Mouse (Mus musculus) spleen, postnatal 14 days (tissue): ENCODE data around the gene Trpt1.

Experiments used
- DNase-seq, 2 experiments: peaks; one replicate each; pipeline ENCODE4 v3.0.0; 2021 to 2022; ENCODE audit warnings: low spot score in 2 of 2

Trpt1 gene

DNA sequence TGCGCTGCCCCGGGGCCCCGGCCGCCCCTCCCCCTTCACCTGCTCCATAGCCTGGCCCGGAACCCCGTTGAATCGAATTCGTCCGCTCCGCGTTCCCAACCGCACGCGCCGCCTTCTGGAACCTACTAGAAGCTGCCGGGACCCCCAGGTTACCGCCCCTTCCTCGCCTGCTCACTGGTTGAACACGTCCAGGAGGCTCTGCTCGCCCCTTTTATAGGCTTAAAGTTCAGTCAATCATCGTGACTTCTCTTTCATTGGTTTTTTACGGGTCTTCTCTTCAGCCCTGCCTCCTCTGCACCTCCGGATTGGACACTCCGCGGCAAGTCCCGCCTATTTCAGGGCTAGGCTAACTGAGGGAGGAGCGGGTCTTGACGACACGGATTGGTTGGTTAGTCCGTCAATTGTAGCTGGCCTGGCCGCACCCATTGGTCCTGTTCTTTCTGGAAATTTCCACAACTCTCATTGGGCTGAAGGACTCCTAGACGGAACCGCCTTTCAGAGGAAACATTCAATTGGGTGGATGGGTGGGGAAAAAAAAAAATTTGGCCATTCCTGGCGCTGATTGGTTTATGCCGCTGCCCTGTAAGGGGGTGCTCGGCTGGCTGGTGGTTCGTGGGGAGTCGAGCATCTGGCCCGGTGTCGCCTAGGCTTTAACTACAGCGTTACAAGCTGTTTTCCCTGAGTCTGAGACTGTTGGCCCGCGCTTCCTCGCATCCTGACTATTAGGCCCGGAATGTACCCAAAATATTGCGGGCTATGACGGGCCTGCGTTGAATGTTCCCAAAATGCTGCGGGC, 44.1 kb downstream of the Trpt1 start, which contains the start of gene Stip1:
Gene Stip1, minus strand, starts transcription at position 127 of the 796 bp plus-strand sequence.
- DNase-seq, result peak; percentile 96 to 97

DNA sequence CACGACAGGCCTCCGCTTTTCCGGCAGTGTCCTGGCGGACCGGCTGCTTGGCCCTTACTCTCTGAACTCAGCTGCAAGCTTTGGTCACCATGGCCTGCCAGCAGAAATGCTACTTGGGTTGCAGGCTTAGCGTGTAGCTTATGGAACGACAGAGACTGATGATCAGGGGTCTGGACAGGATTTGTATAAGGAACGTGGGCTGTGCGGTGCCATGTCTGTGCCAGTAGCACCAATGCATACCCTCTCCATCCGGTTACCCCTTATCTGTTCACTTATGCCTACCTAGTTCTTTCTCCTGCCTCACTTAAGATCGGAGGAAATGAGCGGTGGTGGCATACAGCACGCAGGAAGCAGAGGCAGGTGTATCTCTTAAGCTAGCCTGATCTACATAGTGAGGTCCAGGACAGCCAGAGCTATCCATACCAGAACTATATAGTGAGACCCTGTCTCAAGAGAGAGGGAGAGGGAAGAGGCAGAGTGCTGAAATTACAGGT, 44.8 kb downstream of the Trpt1 start:
- no peak for DNase-seq

DNA sequence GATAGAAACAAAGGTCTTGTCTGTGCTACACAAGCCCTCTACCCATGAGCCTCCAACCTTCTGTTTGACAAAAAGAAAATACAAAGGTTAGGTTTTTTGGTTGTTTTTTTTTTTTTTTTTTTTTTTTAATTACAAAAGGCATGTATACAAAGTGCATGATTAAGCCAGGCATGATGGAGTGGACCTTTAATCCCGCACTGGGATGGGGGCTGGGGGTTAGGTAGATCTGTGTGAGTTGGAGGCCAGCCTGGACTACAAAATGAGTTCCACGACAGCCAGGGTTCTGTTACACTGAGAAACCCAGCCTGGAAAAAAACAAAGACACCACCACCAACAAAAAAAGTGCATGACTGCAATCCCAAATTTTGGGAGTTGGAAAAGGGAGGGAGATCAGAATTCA, 45.2 kb downstream of the Trpt1 start:
- no peak for DNase-seq

DNA sequence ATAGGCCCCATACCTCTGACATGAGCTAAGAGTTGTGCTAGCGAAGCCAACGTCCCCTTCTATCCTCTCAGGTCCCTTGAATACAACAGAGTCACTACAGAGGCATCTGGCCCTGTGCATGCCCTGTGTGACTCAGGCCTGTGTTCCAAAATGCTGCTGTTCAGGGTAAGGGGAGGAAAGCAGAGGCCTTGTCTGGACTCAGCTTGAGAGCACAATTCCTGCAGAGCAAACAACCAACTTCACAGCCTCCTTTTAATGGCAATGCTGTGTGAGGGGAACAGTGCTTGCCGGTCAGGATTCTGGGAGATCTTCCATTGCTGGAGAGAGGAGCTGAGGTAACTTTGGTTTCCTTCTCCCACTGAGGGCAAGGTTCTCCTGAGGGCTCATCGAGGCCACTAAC, 48.3 kb downstream of the Trpt1 start:
- no peak for DNase-seq

GRCm38 (mm10) chr19:7044706-7045105, 48.8 kb downstream of the Trpt1 start:
- no peak for DNase-seq
